Mouse (Mus musculus) E14TG2a.4 (cell line): Measurements from ENCODE around the gene St3gal3.

Source experiments
- CTCF ChIP-seq: conservative IDR thresholded peaks from 2 replicates; pipeline ENCODE4 v1.5.1; 2014; ENCODE audit warnings: low read length
- POU5F1 ChIP-seq: IDR thresholded peaks from 2 replicates; pipeline ENCODE4 v1.6.1; 2014; ENCODE audit warnings: low read length, borderline replicate concordance

DNA sequence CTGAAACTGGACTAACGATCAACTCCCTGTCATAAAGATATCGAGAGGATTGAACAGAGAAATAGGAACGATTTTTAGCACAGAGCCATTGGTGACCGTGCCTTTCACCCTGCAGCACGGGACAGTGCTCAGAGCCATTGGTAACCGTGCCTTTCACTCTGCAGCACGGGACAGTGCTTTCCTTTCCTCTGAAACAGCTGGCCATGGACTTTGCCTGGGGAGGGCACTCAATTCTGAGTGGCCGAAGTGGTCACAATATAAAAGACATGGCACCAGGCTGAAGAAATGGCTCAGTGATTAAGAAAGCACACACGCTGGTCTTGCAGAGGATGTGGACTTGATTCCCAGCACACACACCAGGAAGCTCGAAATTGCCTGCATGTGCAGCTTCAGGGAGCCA, 133.4 kb downstream of the St3gal3 start:
- TF ChIP-seq CTCF (no peak), POU5F1 (no peak)
